Mouse (Mus musculus) megakaryocyte, embryonic 14.5 days (primary cell): ENCODE measurements around the gene Marveld2.

Experiments
- FLI1 ChIP-seq: IDR thresholded peaks from 2 replicates; pipeline ENCODE4 v1.6.1; 2012; ENCODE audit warnings: low read length, inconsistent platforms, mixed read lengths
- GATA1 ChIP-seq: IDR thresholded peaks from 3 replicates; pipeline ENCODE4 v1.6.1; 2012; ENCODE audit warnings: mixed read lengths, low read length, inconsistent platforms, borderline replicate concordance

DNA sequence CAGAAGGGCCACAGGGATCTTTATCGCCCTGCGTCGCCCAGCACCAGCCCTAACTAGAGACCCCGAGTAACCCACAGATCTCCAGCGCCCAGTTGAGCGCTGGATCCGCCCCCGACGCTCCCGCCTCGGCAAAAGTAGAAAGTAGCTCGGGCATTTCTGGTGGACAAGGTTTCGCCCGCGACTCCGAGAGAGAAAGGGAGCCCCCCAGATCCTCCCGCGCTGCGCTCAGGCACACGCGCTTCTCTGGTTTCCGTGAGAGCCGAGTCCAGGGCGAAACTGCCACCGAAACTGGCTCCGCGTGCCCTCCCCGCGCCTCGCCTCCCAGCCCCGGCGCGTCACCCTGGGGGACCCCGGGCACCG, 64.8 kb downstream of the Marveld2 start:
- TF ChIP-seq FLI1 (no peak), GATA1 (no peak)
